Mouse (Mus musculus): ENCODE measurements around the gene Psmc1. TPM values are rescaled to one million over a fixed set of nuclear protein-coding genes. Genes with fewer than 3 reads are reported as not detected.

Gene Psmc1
- polyA plus RNA-seq, 2 experiments = 127 to 245 TPM

DNA sequence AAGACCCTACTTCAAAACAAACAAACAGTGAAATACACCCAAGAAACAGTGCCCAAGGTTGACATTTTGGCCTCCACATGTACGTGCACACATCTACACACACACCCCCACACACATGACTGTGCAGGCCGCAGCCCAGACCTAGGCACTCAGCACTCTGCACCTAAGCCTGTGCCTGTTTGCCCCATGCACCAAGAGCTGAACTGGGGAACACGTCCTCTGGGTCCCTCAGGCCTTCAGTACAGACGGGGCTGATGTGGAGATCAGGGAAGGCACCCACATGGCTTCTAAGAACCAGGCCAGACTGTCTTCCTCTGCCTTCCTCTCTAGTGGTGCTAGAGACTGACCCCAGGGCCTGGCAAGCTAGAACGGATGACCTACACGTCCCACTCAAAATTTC, 18.6 kb downstream of the Psmc1 start:
- Histone ChIP-seq H3K4me3 (replicated peaks; ENCODE audit: low read length) (no peak overlapping the region), H3K27ac (replicated peaks; ENCODE audit: low read depth, low read length) (no peak overlapping the region; the same call in 1 of the 2 replicates), H3K27me3 (ENCODE audit: control insufficient read depth, insufficient read depth, low read length) (no peaks in the 10 kb centered on the region), H3K36me3 (ENCODE audit: control insufficient read depth, insufficient read depth, low read length) (peaks cover 88% of the 10 kb centered on the region), H3K4me2 (replicated peaks; ENCODE audit: low read depth, low read length, severe bottlenecking) (no peak overlapping the region), H3K4me1 (ENCODE audit: control insufficient read depth, insufficient read depth, low read length) (no peaks in the 10 kb centered on the region), H3K9me3 (ENCODE audit: control insufficient read depth, low read length) (no peaks in the 10 kb centered on the region), H3K9ac (ENCODE audit: low read depth, low read length, severe bottlenecking) (no peak overlapping the region)
- ATAC-seq (ENCODE audit: low FRiP score, low read depth) (no peak), DNase-seq (ENCODE audit: low spot score) (no peak)
- 61% methylated on average over 6 of the region's 6 CpGs for WGBS
- no peak for TF ChIP-seq POLR2A (IDR thresholded peaks at IDR 0.05; ENCODE audit: borderline replicate concordance, extremely low read depth, insufficient read depth, insufficient read length)

DNA sequence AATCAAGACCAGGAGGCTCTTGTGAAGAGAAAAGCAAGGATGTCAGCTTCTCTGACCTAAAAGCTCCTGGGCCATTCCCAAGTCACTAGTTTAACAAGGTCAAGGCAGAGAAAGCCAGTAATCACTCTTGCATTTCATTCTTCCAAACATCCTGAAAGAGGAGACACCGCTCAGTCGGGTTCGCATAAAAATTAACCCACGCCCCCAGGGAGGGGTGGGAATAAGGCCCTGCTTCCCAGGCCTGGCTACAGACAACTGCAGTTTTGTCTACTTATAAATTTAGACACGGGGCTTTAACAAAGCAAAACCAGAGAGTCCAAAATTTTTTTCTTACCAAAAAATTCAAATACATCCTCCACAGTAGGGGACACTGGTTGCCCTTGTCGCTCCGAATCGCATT, 19.0 kb downstream of the Psmc1 start:
- H3K4me1 ChIP-seq (ENCODE audit: control insufficient read depth, insufficient read depth, low read length) = no peaks in the 10 kb centered on the region
- H3K4me2 ChIP-seq (replicated peaks; ENCODE audit: low read depth, low read length, severe bottlenecking) = no peak overlapping the region
- no peak for DNase-seq (ENCODE audit: low spot score)
- H3K27ac ChIP-seq (replicated peaks; ENCODE audit: low read depth, low read length) = no peak overlapping the region
- H3K36me3 ChIP-seq (ENCODE audit: control insufficient read depth, insufficient read depth, low read length) = peaks cover 88% of the 10 kb centered on the region
- no peak for ATAC-seq (ENCODE audit: low FRiP score, low read depth)
- H3K27me3 ChIP-seq (ENCODE audit: control insufficient read depth, insufficient read depth, low read length) = no peaks in the 10 kb centered on the region
- H3K9ac ChIP-seq (ENCODE audit: low read depth, low read length, severe bottlenecking) = no peak overlapping the region
- 67% methylated on average over 8 of the region's 8 CpGs for WGBS
- no peak for TF ChIP-seq POLR2A (IDR thresholded peaks at IDR 0.05; ENCODE audit: borderline replicate concordance, extremely low read depth, insufficient read depth, insufficient read length)
- no peaks in the 10 kb centered on the region for H3K9me3 ChIP-seq (ENCODE audit: control insufficient read depth, low read length)
- no peak overlapping the region for H3K4me3 ChIP-seq (replicated peaks; ENCODE audit: low read length)

DNA sequence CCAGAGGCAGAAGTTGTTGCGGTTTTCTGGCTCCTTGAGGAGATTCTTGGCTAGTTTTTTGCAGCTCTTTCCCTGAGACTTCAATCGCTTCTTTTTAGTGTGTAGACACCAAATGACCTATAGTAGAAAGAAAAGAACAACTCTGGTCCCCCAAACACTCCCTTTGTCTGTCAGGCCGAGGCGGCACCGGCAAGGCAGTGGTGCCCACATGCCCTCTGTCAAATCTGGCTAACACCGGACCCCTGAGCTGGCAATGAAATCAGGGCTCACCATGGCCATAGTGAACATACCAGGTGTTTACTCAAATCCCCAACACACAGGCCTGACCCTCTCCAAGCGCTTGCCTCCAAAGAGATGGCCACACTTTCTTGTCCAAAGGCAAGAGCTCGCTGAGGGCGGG, 21.2 kb downstream of the Psmc1 start:
- WGBS = 89% methylated on average over 9 of the region's 9 CpGs
- H3K4me1 ChIP-seq (ENCODE audit: control insufficient read depth, insufficient read depth, low read length) = no peaks in the 10 kb centered on the region
- H3K4me2 ChIP-seq (replicated peaks; ENCODE audit: low read depth, low read length, severe bottlenecking) = no peak overlapping the region
- TF ChIP-seq POLR2A (IDR thresholded peaks at IDR 0.05; ENCODE audit: borderline replicate concordance, extremely low read depth, insufficient read depth, insufficient read length) = no peak
- H3K27me3 ChIP-seq (ENCODE audit: control insufficient read depth, insufficient read depth, low read length) = no peaks in the 10 kb centered on the region
- no peak overlapping the region for H3K9ac ChIP-seq (ENCODE audit: low read depth, low read length, severe bottlenecking)
- no peak overlapping the region for H3K4me3 ChIP-seq (replicated peaks; ENCODE audit: low read length)
- no peak for ATAC-seq (ENCODE audit: low FRiP score, low read depth)
- no peak for DNase-seq (ENCODE audit: low spot score)
- no peak overlapping the region for H3K27ac ChIP-seq (replicated peaks; ENCODE audit: low read depth, low read length)
- no peaks in the 10 kb centered on the region for H3K9me3 ChIP-seq (ENCODE audit: control insufficient read depth, low read length)
- peaks cover 84% of the 10 kb centered on the region for H3K36me3 ChIP-seq (ENCODE audit: control insufficient read depth, insufficient read depth, low read length)

DNA sequence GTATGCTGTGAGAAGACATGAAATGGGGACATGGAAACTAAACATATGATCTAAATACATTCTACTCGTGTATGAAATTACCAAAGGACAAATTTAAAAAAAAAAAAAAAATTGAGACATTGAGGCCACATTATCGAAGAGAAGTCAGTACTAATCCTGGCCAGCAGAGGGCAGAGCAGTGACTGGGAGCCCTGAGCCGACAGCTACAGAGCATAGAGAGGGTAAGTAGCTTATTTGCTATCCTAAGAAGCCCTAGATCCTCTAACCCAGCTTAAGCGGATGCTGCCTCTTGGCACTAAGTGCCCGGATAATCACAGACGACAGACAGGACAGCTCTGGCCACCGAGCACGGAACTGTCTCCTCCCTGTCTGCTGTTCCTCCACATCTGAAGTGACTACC, 21.7 kb downstream of the Psmc1 start:
- ATAC-seq (ENCODE audit: low FRiP score, low read depth) (no peak), DNase-seq (ENCODE audit: low spot score) (peak; percentile 71)

DNA sequence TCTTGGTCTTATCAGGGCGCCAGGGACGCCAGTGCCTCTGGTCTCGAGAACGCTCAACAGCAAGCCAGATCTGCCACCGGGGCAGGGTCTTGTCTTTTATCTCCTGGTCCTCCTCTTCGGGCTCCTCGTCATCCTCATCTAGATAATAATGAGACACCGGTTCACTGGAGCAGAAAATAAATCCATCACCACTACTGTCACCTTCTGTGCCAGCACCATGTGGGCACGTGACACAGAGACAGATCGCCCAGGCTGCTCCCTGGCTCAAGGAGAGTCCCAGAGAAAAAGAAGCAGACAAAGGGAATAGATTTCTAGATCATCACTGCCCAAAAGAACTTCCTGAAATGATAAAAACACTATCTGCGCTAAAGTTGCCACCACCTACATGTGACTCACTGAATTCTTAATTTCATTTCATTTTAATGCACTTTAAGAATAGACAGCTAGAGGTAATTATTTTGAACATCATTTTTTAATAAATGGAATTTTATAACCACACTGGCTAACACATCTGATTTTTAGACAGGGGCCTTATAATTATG, 24.5 kb downstream of the Psmc1 start:
- Histone ChIP-seq H3K36me3 (ENCODE audit: control insufficient read depth, insufficient read depth, low read length) (peaks cover 88% of the 10 kb centered on the region), H3K4me2 (replicated peaks; ENCODE audit: low read depth, low read length, severe bottlenecking) (no peak overlapping the region), H3K9me3 (ENCODE audit: control insufficient read depth, low read length) (no peaks in the 10 kb centered on the region), H3K4me1 (ENCODE audit: control insufficient read depth, insufficient read depth, low read length) (no peaks in the 10 kb centered on the region), H3K27me3 (ENCODE audit: control insufficient read depth, insufficient read depth, low read length) (no peaks in the 10 kb centered on the region), H3K4me3 (replicated peaks; ENCODE audit: low read length) (no peak overlapping the region), H3K9ac (ENCODE audit: low read depth, low read length, severe bottlenecking) (no peak overlapping the region), H3K27ac (replicated peaks; ENCODE audit: low read depth, low read length) (no peak overlapping the region)
- ATAC-seq (ENCODE audit: low FRiP score, low read depth) = no peak
- DNase-seq (ENCODE audit: low spot score) = no peak
- TF ChIP-seq POLR2A (IDR thresholded peaks at IDR 0.05; ENCODE audit: borderline replicate concordance, extremely low read depth, insufficient read depth, insufficient read length) = no peak
- 86% methylated on average over 11 of the region's 11 CpGs for WGBS

More for the DNA sequence above, 21.7 kb downstream of the Psmc1 start:
- no peak overlapping the region for H3K27ac ChIP-seq (replicated peaks; ENCODE audit: low read depth, low read length)
- 46% methylated on average over 8 of the region's 8 CpGs for WGBS
- TF ChIP-seq POLR2A (IDR thresholded peaks at IDR 0.05; ENCODE audit: borderline replicate concordance, extremely low read depth, insufficient read depth, insufficient read length) = no peak
- no peak overlapping the region for H3K4me2 ChIP-seq (replicated peaks; ENCODE audit: low read depth, low read length, severe bottlenecking)
- H3K27me3 ChIP-seq (ENCODE audit: control insufficient read depth, insufficient read depth, low read length) = no peaks in the 10 kb centered on the region
- H3K9me3 ChIP-seq (ENCODE audit: control insufficient read depth, low read length) = no peaks in the 10 kb centered on the region
- H3K36me3 ChIP-seq (ENCODE audit: control insufficient read depth, insufficient read depth, low read length) = peaks cover 84% of the 10 kb centered on the region
- H3K4me1 ChIP-seq (ENCODE audit: control insufficient read depth, insufficient read depth, low read length) = no peaks in the 10 kb centered on the region
- no peak overlapping the region for H3K4me3 ChIP-seq (replicated peaks; ENCODE audit: low read length)
- no peak overlapping the region for H3K9ac ChIP-seq (ENCODE audit: low read depth, low read length, severe bottlenecking)

DNA sequence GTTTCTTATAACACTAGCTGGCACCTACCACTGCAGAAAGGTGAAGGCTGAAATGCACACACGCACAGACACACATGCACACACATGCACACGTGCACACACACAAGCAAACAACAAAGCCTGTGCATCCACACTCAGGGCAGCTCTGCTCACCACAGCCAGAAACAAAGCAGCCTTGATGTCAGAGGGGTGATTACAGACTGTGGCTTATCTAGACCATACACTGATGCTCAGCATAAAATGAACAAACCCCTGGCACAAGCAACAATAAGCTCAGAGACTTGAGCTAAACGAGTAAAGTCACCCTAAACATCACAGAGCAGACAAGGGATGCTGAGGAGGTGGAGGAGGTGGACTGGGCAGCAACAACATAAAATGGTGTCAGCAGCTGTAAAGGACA, 25.2 kb downstream of the Psmc1 start:
- no peak for DNase-seq (ENCODE audit: low spot score)
- Histone ChIP-seq H3K27ac (replicated peaks; ENCODE audit: low read depth, low read length) (no peak overlapping the region), H3K4me3 (replicated peaks; ENCODE audit: low read length) (no peak overlapping the region), H3K27me3 (ENCODE audit: control insufficient read depth, insufficient read depth, low read length) (no peaks in the 10 kb centered on the region), H3K4me2 (replicated peaks; ENCODE audit: low read depth, low read length, severe bottlenecking) (no peak overlapping the region), H3K36me3 (ENCODE audit: control insufficient read depth, insufficient read depth, low read length) (peaks cover 88% of the 10 kb centered on the region), H3K9ac (ENCODE audit: low read depth, low read length, severe bottlenecking) (no peak overlapping the region), H3K4me1 (ENCODE audit: control insufficient read depth, insufficient read depth, low read length) (no peaks in the 10 kb centered on the region), H3K9me3 (ENCODE audit: control insufficient read depth, low read length) (no peaks in the 10 kb centered on the region)
- no peak for TF ChIP-seq POLR2A (IDR thresholded peaks at IDR 0.05; ENCODE audit: borderline replicate concordance, extremely low read depth, insufficient read depth, insufficient read length)
- WGBS = 84% methylated on average over 3 of the region's 3 CpGs
- ATAC-seq (ENCODE audit: low FRiP score, low read depth) = no peak

Measured in limb, embryonic 14.5 days (tissue).